Mouse (Mus musculus) splenic B cell, adult 2 months (primary cell): ENCODE results near the gene Map2k6.

Experiments
- DNase-seq: peaks from one replicate; pipeline ENCODE4 v3.0.0-alpha.2; 2011; ENCODE audit warnings: low read depth, low spot score
- H3K27me3 ChIP-seq: 2 replicates; pipeline ENCODE4 v1.6.1; 2012; ENCODE audit warnings: mild to moderate bottlenecking, low read length, moderate library complexity, mixed read lengths; ENCODE audit not compliant: control insufficient read depth, poor library complexity, insufficient read depth, severe bottlenecking
- H3K36me3 ChIP-seq: 2 replicates; pipeline ENCODE4 v1.6.1; 2012; ENCODE audit warnings: mild to moderate bottlenecking, low read length, moderate library complexity, mixed read lengths; ENCODE audit not compliant: control insufficient read depth, poor library complexity, insufficient read depth, severe bottlenecking

The Map2k6 gene

DNA sequence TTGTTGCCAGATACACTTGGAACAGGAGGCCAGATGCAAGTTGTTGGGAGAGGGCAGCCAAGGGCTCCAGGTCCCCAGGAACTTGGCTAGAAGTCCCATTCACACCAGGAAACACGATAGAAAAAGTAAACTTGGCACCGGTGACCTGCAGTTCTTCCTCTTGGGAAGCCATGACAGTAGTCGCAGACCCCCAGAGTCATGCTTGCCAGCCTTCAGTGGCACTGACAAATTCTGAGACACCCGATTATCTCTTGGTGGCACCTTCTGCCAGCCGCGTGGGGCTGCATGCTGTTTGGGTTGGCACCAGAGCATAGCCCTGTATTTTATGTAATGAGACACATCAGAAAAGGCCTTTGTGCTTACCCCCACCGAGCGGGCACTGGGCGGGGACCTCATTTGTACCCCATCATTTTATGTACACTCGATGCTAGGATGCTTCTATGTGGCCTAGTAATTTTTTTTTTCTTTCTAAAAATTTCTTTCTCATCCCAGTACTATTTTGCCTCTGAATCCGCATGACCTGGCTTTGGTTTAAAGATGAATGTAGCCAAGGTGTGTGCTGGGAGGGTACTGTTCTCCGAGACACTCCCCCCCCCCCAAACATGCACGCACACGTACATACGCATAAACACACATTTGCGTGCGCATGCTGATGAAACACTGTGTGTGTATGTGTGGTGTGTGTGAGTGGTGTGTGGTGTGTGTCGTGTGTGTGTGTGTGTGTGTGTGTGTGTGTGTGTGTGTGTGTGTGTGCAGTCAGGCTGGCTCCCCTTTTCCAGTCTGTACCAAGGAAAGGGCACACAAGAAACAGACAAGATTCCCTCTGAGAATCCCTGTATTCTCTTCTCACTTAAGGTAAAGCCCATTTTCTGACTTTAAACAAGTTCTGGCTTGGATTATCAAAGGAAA lies 79.3 kb downstream of the Map2k6 start:
- H3K27me3 ChIP-seq: no peaks in the 10 kb centered on the region
- DNase-seq: no peak

DNA sequence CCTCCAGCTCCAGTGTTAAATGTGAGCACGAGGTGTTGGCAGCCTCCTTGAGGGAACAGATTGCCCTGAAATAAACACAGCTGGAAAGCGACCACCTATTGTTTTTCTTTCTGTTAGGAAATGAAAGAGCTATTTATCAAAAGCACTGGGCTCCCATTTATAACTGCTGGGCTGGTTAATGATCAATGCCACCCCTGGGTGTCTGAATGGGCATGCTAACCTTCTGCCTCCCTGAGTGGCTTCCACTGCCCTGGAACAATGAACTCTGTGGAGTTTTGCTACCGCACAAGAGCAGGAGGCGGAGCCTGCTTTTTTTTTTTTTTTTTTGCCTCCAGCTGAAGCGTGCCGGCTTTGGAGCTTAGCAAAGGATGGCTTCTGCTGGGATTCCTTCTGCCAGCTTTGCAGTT lies 80.1 kb downstream of the Map2k6 start:
- H3K27me3 ChIP-seq: no peaks in the 10 kb centered on the region
- no peaks in the 10 kb centered on the region for H3K36me3 ChIP-seq
- peak; percentile 8 for DNase-seq

More for the DNA sequence above, 79.3 kb downstream of the Map2k6 start:
- no peaks in the 10 kb centered on the region for H3K36me3 ChIP-seq

DNA sequence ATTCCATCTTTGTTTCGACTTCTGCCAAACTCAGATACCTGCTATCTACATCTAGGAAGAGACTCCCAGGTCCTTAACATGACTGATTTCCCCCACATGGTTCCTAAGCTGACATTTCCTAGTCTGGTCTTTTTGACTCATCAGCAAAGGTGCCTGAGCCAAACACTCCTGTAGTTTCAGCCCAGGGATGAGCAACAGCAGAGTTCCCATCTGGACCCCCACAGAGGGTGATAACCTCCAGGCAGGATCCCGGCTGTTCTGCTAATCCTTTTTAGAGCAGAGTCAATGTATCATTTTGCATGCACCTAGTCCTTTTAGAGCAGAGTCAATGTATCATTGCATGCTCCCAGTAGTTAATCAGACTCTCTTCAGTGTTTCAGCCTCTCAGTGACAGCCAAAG lies 82.5 kb downstream of the Map2k6 start:
- no peak for DNase-seq
- no peaks in the 10 kb centered on the region for H3K36me3 ChIP-seq
- no peaks in the 10 kb centered on the region for H3K27me3 ChIP-seq

DNA sequence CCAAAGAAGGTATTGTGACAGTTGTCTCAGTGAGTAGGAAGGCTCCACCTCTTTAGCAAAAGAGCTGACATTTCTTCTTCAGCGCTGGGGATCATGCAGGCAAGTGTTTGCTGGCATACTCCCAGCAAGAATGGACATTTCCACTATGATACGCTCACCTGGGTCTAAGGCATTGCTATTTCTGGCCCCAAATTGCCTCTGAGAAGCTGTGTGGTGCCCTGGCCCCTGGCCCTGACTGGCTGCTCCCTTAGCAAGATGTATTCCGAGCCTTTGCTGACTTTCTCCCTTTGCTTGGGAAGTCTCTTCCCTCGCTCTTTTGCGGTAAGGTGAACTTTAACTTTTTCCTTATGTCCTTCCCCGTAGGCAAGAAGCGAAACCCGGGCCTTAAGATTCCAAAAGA lies 83.3 kb downstream of the Map2k6 start:
- H3K27me3 ChIP-seq: no peaks in the 10 kb centered on the region
- H3K36me3 ChIP-seq: no peaks in the 10 kb centered on the region
- no peak for DNase-seq

DNA sequence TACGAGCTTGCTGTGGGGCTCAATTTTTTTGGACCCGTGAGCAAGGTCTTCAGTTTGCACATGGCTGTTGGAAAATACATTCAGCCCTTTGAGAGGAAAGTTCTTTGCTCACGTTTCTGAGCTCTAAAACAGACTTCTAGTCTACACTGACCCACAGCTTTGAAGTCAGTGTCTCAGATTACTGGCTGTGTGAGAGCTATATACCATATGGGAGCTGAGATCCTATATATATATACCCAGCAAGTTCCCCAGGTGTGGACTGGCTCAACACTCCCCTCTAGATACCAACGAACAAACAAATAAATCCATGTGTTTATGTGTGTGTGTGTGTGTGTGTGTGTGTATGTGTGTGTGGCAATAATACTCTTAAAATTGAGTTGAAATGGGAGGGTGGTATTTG lies 83.7 kb downstream of the Map2k6 start:
- no peak for DNase-seq
- Histone ChIP-seq H3K36me3 (no peaks in the 10 kb centered on the region), H3K27me3 (no peaks in the 10 kb centered on the region)

DNA sequence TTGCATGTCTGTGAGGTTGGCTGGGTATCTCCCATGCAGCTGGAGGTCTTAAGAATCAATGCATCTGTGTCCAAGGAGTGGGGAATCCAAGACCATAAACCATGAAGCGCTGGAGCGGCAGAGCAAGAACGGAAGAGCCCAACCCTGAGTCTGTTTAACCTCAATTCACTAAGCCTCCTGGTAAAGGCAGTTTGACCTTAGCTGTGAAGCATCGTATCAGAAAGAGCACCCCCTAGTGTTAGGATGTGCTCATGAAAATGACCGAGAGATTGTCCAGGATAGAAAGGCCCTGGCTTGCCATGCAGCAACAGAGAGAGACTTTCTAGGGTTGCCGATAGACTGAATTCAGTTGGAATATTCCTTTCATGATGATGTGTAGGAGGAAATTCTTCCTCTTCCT lies 84.2 kb downstream of the Map2k6 start:
- DNase-seq: peak; percentile 81
- no peaks in the 10 kb centered on the region for H3K27me3 ChIP-seq
- no peaks in the 10 kb centered on the region for H3K36me3 ChIP-seq

DNA sequence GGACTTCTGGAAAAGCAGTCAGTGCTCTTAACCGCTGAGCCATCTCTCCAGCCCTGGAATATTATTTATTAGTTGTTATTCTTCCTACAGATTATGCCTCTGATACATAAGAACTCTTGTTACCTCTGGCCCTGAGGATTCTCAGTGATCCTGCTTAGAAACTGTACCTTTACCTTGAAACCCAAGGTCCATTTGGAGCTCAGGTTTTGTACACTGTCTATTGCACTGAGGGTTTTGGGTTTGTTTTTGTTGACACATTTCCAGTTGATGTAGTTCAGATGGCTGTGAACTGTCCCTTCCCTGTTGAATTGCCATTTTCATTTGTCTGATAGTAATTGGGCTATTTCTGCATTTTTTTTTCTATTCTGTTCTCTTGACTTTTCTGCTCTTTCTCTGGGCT lies 85.5 kb downstream of the Map2k6 start:
- no peak for DNase-seq
- Histone ChIP-seq H3K27me3 (no peaks in the 10 kb centered on the region), H3K36me3 (no peaks in the 10 kb centered on the region)

DNA sequence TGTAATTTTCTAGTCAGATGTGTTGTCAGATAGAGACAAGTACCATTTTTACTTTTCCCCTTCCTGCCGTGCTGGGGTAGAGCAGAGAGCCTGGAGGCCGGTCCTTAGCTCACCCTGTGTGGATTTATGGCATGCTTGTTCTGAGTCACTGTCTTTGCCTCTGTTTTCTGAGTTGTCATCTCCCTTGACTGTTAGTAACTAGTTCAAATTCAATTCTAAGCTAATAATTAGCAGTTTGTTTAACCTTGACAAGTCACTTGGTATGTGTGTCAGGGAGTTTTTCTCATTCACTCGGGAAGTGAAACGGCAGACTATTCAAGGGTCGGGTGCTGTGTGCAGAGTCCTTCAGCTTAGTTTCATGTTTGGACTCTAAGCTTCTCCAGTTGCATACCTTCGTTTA lies 86.2 kb downstream of the Map2k6 start:
- Histone ChIP-seq H3K27me3 (no peaks in the 10 kb centered on the region), H3K36me3 (no peaks in the 10 kb centered on the region)
- no peak for DNase-seq

DNA sequence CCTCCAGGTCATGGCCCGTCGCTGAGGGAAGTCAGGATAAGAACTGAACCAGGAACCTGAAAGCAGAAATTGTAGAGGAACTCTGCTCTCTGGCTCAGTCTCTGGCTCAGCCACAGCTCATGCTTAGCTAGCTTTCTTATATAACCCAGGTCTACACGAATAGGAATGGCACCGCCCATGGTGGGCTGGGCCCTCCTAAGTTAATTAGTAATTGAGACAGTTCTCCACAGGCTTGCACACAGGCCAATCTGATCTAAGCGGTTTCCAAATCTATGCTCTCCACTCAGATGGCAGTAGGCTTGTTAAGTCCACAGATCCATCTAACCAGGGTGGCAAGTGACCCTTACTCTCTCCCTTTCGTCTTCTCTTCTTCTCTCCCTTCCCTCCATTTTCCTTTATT lies 88.9 kb downstream of the Map2k6 start:
- DNase-seq: no peak
- H3K36me3 ChIP-seq: no peaks in the 10 kb centered on the region; the same call in 1 of the 2 replicates
- no peaks in the 10 kb centered on the region for H3K27me3 ChIP-seq

DNA sequence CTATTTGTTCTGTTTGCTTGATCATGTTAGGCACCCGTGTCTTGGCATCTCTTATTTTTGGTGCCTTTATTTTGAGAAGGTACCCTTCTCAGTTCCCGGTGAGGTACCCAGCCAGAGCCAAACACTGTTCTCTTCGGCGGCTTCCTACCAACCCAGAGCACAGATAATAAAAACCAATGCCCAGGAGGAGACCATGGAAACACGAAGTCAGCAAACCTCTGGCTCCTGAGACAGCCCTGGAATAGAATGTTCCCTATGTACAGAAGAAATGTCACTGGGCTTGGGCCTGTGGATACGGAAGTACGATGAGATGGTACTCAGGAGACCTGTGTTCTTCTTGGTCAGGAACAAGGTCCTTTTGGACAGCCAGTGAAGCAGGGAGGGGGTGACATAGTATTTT lies 89.4 kb downstream of the Map2k6 start:
- Histone ChIP-seq H3K27me3 (no peaks in the 10 kb centered on the region), H3K36me3 (peaks cover 3% of the 10 kb centered on the region)
- DNase-seq: no peak

DNA sequence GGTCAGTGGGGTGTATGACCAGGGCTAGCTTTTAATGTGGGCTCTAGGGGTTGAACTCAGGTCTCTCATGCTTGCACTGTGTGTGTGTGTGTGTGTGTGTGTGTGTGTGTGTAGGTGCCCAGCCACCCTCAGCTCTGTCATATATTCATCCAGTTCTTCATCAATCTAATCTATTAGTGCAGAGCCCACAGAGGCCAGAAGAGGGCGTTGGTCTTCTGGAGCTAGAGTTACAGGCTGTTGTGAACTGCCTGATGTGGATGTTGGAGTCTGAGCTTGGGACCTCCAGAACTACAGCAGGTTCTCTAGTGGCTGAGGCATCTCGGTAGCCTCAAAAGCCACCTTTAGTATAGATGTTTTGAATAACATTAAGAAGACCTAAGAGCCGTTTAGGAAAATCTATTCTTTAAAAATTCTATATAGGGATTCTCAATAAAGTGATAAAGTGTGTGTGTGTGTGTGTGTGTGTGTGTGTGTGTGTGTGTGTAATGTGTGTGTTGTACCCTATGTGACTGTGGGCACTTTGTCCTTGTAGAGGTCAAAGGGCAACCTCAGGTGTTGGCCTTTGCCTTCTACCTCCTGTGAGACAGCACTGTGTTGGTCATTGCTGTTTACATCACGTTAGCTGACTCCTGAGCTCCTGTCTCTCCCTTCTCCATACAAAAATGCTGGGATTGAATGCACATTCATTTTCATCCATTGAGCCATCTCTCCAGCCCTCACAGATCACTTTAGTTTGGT lies 96.6 kb downstream of the Map2k6 start:
- peaks cover 9% of the 10 kb centered on the region for H3K36me3 ChIP-seq
- DNase-seq: no peak

DNA sequence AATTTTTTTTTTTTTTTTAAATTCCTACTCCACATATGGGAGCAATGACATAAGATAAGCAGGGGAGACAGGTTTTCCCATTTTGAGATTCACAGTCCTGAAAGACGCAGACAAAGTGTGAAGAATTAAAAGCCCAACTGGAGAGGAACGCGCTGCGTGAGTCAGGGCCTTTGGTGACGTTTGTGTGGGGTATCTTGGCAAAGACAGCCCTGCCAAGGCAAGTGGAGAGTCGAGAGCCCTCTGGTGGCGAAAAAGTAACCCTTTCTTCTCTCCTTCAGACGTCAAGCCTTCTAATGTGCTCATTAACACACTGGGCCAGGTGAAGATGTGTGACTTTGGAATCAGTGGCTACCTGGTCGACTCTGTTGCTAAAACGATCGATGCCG lies 97.1 kb downstream of the Map2k6 start:
- Histone ChIP-seq H3K27me3 (no peaks in the 10 kb centered on the region), H3K36me3 (peaks cover 9% of the 10 kb centered on the region)
- peak; percentile 71 for DNase-seq

More for the DNA sequence above, 96.6 kb downstream of the Map2k6 start:
- H3K27me3 ChIP-seq: no peaks in the 10 kb centered on the region

DNA sequence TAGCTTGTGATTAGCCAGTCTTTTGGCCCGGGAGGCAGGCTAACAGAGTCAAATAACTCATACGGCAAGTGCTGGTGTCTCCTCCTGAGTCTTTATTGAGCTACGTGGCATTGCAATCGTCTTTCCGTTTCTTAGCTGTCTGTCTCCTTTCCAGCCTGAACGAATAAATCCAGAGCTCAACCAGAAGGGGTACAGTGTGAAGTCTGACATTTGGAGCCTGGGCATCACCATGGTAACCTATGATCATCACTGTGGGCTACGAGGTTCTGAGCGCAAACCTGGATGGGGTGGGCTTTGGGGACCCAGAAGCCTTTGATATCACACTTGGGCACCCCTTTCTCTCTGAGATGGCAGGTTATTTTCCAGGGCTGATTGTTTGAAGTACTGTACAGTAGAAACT lies 98.8 kb downstream of the Map2k6 start:
- Histone ChIP-seq H3K27me3 (no peaks in the 10 kb centered on the region), H3K36me3 (peaks cover 9% of the 10 kb centered on the region)
- DNase-seq: no peak

DNA sequence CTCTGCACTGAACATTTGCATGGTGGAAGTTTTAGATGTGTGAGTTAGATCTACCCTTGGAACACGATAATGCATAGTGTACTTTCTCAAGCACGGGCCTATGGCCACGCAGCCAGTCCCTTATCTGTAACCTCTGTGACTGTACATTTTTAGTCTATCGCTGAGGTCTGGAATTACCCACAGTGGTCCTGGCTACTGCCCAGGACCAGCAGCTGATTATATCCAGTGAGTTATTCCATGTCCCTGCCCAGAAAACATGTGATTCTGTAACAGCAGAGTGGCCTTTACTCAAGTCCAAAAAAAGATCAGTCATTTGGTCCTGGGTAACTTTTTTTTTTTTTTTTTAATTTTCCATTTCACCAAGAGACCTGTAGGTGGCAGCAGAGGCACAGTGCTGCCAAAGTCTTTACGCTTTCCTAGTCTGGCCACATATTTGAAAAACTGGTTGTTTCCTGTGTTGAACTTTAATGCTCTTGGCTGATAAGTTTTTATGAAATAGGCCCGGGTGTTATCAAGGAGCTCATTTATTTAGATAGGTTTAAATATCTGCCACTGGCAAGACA lies 99.8 kb downstream of the Map2k6 start:
- peaks cover 4% of the 10 kb centered on the region for H3K36me3 ChIP-seq
- H3K27me3 ChIP-seq: no peaks in the 10 kb centered on the region
- peak; percentile 69 for DNase-seq
